Mouse (Mus musculus) heart, embryonic 15.5 days (tissue): ENCODE measurements around the gene Urb1. TPM values are rescaled to one million over a fixed set of nuclear protein-coding genes. Genes with fewer than 3 reads are reported as not detected.

Source experiments
- ATAC-seq: fragments of 200-750 bp; cut with Nextera tagmentation; replicated peaks from 2 replicates; pipeline ENCODE4 v1.8.0; 2017; ENCODE audit warnings: low read depth, moderate TSS enrichment; ENCODE audit not compliant: insufficient number of reproducible peaks, insufficient read depth, low FRiP score
- H3K27ac ChIP-seq: fragments of 300-500 bp; sonication (generic); 2 replicates; pipeline ENCODE4 v1.5.1; 2015; ENCODE audit warnings: mild to moderate bottlenecking, inconsistent platforms
- H3K27me3 ChIP-seq: fragments of 300-500 bp; sonication (generic); 2 replicates; pipeline ENCODE4 v1.6.1; 2015; ENCODE audit warnings: inconsistent platforms
- H3K36me3 ChIP-seq: fragments of 300-500 bp; sonication (generic); 2 replicates; pipeline ENCODE4 v1.6.1; 2015; ENCODE audit warnings: mild to moderate bottlenecking, inconsistent platforms
- H3K4me1 ChIP-seq: fragments of 300-500 bp; sonication (generic); replicated peaks from 2 replicates; pipeline ENCODE4 v1.6.1; 2015; ENCODE audit warnings: inconsistent platforms
- H3K4me2 ChIP-seq: fragments of 300-500 bp; sonication (generic); 2 replicates; pipeline ENCODE4 v1.6.1; 2015; ENCODE audit warnings: inconsistent platforms, mild to moderate bottlenecking, moderate library complexity
- H3K4me3 ChIP-seq: fragments of 300-500 bp; sonication (generic); 2 replicates; pipeline ENCODE4 v1.5.1; 2015; ENCODE audit warnings: mild to moderate bottlenecking, inconsistent platforms
- H3K9ac ChIP-seq: fragments of 300-500 bp; sonication (generic); 2 replicates; pipeline ENCODE4 v1.6.1; 2015; ENCODE audit warnings: mild to moderate bottlenecking, inconsistent platforms
- H3K9me3 ChIP-seq: fragments of 300-500 bp; sonication (generic); replicated peaks from 2 replicates; pipeline ENCODE4 v1.6.1; 2016; ENCODE audit warnings: inconsistent platforms
- WGBS: fragments of 180-500 bp; shearing (Covaris S2); methylation state at CpG from one replicate; pipeline ENCODE4 v1.1.7; 2015; ENCODE audit warnings: mixed read lengths; 5-methylcytosine and 5-hydroxymethylcytosine counted together
- polyA plus RNA-seq: library from polyadenylated mRNA; unstranded; fragments of >200 nt; fragmentation: Nextera tagmentation; extraction: Ambion mirVana; gene quantifications from 2 replicates; pipeline ENCODE4 v1.2.1, GENCODE M21; 2015

Urb1 gene
- polyA plus RNA-seq, 1 experiment from 2014 or later = 6.2 TPM

GRCm38 (mm10) chr16:90794708-90795107 is 15.5 kb downstream of the Urb1 start:
- Histone ChIP-seq H3K9me3 (no peaks in the 10 kb centered on the region), H3K4me2 (no peak overlapping the region), H3K4me3 (no peak overlapping the region), H3K9ac (no peak overlapping the region), H3K27me3 (no peaks in the 10 kb centered on the region), H3K4me1 (peaks cover 15% of the 10 kb centered on the region), H3K36me3 (peaks cover 39% of the 10 kb centered on the region), H3K27ac (no peak overlapping the region)
- no peak for ATAC-seq

DNA sequence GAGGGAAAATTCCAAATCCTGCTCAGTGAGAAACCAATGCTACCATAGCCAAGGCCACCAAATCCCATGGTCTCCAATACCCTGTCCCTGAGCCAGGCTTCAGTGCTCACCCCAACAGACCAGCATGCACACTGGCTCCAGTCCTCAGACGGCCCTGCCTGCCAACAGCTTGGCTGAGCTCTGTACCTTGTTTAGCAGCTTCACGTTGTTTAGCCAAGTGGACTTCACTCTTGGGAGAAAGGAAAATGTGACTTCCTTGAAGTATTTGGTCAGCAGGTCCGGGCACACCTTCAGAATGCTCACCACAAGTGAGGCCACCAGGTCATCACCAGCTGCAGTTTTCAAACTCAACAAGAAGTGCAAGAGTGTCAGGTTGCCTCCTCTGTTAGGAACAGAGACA is 17.7 kb downstream of the Urb1 start:
- H3K4me1 ChIP-seq = no peaks in the 10 kb centered on the region
- no peak for ATAC-seq
- peaks cover 57% of the 10 kb centered on the region for H3K36me3 ChIP-seq
- 67% methylated on average over 3 of the region's 3 CpGs for WGBS
- no peaks in the 10 kb centered on the region for H3K27me3 ChIP-seq
- H3K27ac ChIP-seq = no peak overlapping the region
- H3K9me3 ChIP-seq = no peaks in the 10 kb centered on the region
- no peak overlapping the region for H3K4me2 ChIP-seq
- H3K9ac ChIP-seq = no peak overlapping the region
- H3K4me3 ChIP-seq = no peak overlapping the region

GRCm38 (mm10) chr16:90792066-90792465 is 18.1 kb downstream of the Urb1 start:
- H3K27me3 ChIP-seq = no peaks in the 10 kb centered on the region
- no peaks in the 10 kb centered on the region for H3K4me1 ChIP-seq
- no peak overlapping the region for H3K4me3 ChIP-seq
- no peaks in the 10 kb centered on the region for H3K9me3 ChIP-seq
- no peak overlapping the region for H3K4me2 ChIP-seq
- H3K36me3 ChIP-seq = peaks cover 60% of the 10 kb centered on the region
- H3K9ac ChIP-seq = no peak overlapping the region
- H3K27ac ChIP-seq = no peak overlapping the region
- WGBS = 64% methylated on average over 5 of the region's 5 CpGs
- no peak for ATAC-seq

GRCm38 (mm10) chr16:90790946-90791345 is 19.3 kb downstream of the Urb1 start:
- ATAC-seq = no peak
- Histone ChIP-seq H3K4me2 (no peak overlapping the region), H3K4me3 (no peak overlapping the region), H3K27me3 (no peaks in the 10 kb centered on the region), H3K27ac (no peak overlapping the region), H3K4me1 (peaks cover 2% of the 10 kb centered on the region), H3K36me3 (peaks cover 59% of the 10 kb centered on the region), H3K9ac (no peak overlapping the region), H3K9me3 (no peaks in the 10 kb centered on the region)
- 82% methylated on average over 6 of the region's 6 CpGs for WGBS

GRCm38 (mm10) chr16:90788580-90788979 is 21.6 kb downstream of the Urb1 start:
- Histone ChIP-seq H3K27ac (no peak overlapping the region), H3K4me2 (no peak overlapping the region), H3K36me3 (peaks cover 54% of the 10 kb centered on the region), H3K9me3 (no peaks in the 10 kb centered on the region), H3K4me1 (peaks cover 11% of the 10 kb centered on the region), H3K9ac (no peak overlapping the region), H3K4me3 (no peak overlapping the region), H3K27me3 (no peaks in the 10 kb centered on the region)
- 90% methylated on average over 6 of the region's 6 CpGs for WGBS
- no peak for ATAC-seq

DNA sequence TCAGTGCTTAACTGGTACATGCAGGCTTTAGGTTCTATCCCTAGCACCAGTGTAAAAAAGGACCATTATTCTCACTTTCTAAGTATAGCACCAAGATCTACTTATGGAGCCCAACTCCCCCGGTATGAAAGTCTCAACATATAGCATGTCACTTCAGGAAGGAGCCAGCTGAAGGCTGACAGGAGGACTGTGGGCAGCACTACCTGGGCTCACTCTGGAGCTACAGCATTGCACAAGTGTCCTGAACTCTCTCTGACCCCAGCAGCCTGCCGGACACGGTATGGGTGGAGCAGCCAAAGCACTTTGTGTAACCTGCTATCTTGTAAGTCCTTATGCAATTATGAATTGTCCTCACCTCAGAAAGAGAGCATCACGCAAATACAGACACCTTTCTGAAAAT is 25.0 kb downstream of the Urb1 start:
- Histone ChIP-seq H3K4me3 (no peak overlapping the region), H3K27ac (no peak overlapping the region), H3K4me1 (peaks cover 21% of the 10 kb centered on the region), H3K9me3 (no peaks in the 10 kb centered on the region), H3K9ac (no peak overlapping the region), H3K36me3 (peaks cover 55% of the 10 kb centered on the region), H3K27me3 (no peaks in the 10 kb centered on the region), H3K4me2 (no peak overlapping the region)
- 54% methylated on average over 4 of the region's 4 CpGs for WGBS
- no peak for ATAC-seq

DNA sequence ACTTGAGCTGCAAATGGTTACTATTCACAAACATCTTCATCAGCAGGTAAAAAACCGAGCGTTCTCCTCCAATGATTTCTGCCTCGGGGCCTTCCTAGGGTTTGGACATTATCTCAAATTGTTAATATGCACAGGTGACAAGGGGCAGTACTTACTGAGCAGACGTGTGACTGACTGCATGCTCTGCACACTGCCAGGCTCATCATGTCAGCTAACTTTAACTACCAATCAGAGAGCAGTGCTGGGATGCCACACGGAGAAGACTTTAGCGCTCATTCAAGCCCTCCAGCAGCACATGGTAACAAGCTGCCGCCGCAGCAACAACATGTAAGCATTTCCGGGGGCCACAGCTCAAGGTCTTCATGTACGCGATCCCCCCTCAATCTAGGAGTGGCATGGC is 26.9 kb downstream of the Urb1 start:
- H3K9ac ChIP-seq = no peak overlapping the region
- no peaks in the 10 kb centered on the region for H3K27me3 ChIP-seq
- 60% methylated on average over 11 of the region's 11 CpGs for WGBS
- H3K9me3 ChIP-seq = no peaks in the 10 kb centered on the region
- H3K4me1 ChIP-seq = peaks cover 21% of the 10 kb centered on the region
- peaks cover 59% of the 10 kb centered on the region for H3K36me3 ChIP-seq
- ATAC-seq = peak; percentile 83
- peak overlapping the region; percentile 63 for H3K27ac ChIP-seq
- peak overlapping the region; percentile 31; the same call in 1 of the 2 replicates for H3K4me2 ChIP-seq
- H3K4me3 ChIP-seq = no peak overlapping the region

DNA sequence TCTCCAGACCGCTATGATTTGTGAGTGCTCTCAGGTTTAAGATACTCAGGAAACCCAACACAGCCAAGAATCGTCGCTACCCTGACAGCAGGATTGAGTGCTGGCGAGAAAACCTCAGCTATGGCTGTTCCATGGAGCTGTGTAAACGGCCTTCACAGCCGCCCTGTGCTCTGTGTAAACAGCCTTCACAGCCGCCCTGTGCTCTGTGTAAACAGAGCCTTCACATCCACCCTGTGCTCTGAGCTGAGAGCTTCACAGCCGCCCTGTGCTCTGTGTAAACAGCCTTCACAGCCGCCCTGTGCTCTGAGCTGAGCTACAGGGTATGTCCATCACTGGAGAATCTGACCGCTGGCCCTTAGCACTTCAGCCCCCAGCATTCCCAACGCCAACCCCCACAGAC is 30.4 kb downstream of the Urb1 start:
- no peak overlapping the region for H3K27ac ChIP-seq
- H3K36me3 ChIP-seq = peaks cover 46% of the 10 kb centered on the region
- 66% methylated on average over 11 of the region's 11 CpGs for WGBS
- ATAC-seq = no peak
- no peak overlapping the region for H3K9ac ChIP-seq
- no peaks in the 10 kb centered on the region for H3K27me3 ChIP-seq
- no peak overlapping the region for H3K4me2 ChIP-seq
- peaks cover 11% of the 10 kb centered on the region for H3K4me1 ChIP-seq
- H3K9me3 ChIP-seq = no peaks in the 10 kb centered on the region
- H3K4me3 ChIP-seq = no peak overlapping the region

DNA sequence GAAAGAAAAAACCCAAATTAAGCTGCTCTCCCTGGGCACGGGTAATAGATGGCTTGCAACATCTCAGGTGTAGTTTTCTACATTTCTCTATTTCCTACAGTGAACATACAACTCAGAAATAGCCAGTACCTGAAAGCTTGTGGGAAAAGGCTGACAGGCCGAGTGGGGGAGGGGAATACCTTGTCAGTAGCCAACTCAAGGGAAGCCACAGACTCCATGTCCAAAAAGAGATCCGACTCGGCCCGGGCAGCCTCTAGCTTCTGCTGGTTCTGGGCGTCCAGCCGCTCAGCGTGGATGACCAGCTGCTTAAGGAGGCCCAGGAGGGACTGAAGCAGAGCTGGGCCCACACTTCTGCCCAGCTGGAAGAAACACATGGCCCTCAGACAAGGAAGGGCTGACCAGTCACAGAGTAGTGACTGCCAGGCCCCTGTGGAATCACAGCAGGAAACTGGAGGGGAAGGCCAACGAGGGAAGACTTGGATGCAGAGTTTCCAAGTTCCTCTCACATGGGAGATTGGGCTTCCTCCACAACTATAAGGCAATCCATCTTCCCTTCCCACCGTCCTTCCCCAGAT is 34.2 kb downstream of the Urb1 start:
- H3K27me3 ChIP-seq = no peaks in the 10 kb centered on the region
- ATAC-seq = no peak
- H3K9me3 ChIP-seq = no peaks in the 10 kb centered on the region
- H3K27ac ChIP-seq = no peak overlapping the region
- H3K4me1 ChIP-seq = no peaks in the 10 kb centered on the region
- no peak overlapping the region for H3K9ac ChIP-seq
- no peak overlapping the region for H3K4me2 ChIP-seq
- WGBS = 75% methylated on average over 10 of the region's 10 CpGs
- H3K36me3 ChIP-seq = peaks cover 77% of the 10 kb centered on the region
- no peak overlapping the region for H3K4me3 ChIP-seq

DNA sequence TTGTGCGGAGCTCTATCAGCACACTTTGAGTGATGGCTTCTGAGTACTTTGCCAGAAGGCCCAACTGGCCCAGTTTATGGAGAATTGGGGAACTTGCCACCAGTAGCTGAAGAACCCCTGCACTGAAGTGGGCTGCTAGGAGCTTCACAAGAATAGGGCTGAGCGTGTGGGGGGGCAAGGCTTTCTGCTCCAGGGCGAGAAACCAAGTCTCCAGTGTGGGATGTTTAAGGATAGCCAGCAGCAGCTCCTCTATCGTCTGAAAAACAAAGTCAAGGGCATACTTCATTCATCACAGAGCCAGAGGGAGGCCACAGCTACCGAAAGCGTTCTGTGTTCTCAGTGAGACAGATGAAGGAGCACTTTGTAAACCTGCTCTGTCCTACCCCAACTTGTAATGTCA is 35.6 kb downstream of the Urb1 start:
- Histone ChIP-seq H3K36me3 (peaks cover 74% of the 10 kb centered on the region), H3K9me3 (no peaks in the 10 kb centered on the region), H3K27ac (no peak overlapping the region), H3K4me3 (no peak overlapping the region), H3K4me2 (no peak overlapping the region), H3K27me3 (no peaks in the 10 kb centered on the region), H3K9ac (no peak overlapping the region), H3K4me1 (no peaks in the 10 kb centered on the region)
- ATAC-seq = no peak
- 79% methylated on average over 6 of the region's 6 CpGs for WGBS

GRCm38 (mm10) chr16:90774216-90774615 is 36.0 kb downstream of the Urb1 start:
- no peaks in the 10 kb centered on the region for H3K4me1 ChIP-seq
- WGBS = 93% methylated on average over 12 of the region's 12 CpGs
- H3K4me3 ChIP-seq = no peak overlapping the region
- no peak overlapping the region for H3K4me2 ChIP-seq
- H3K27me3 ChIP-seq = no peaks in the 10 kb centered on the region
- H3K27ac ChIP-seq = no peak overlapping the region
- no peaks in the 10 kb centered on the region for H3K9me3 ChIP-seq
- H3K36me3 ChIP-seq = peaks cover 74% of the 10 kb centered on the region
- no peak for ATAC-seq
- no peak overlapping the region for H3K9ac ChIP-seq

DNA sequence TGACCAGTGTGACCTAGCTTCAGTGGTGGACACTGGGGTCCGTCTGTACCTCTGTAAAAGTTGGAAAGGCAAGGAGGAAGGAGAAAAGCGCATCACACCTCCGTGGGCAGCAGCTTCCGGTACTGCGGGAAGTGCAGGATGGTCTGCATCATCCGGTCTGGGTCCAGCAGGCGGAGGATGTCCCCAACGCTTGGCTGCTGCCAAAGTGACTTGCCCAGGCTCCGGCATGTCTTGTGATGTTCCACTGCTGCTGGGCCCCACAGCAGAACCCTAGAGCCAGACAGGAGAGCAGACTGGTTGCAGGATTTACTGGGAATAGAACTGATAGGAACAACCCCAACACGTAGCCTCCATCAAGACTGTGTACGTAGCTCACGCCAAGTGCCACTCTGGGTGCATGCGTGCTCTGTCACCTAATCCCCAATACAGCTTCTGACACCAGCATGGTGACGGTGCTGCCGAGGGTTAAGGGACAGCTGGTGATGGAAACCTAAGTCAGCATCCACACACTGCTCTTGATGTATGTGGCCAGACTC is 43.2 kb downstream of the Urb1 start:
- H3K36me3 ChIP-seq = peaks cover 67% of the 10 kb centered on the region
- no peak overlapping the region for H3K4me2 ChIP-seq
- no peak overlapping the region for H3K9ac ChIP-seq
- no peaks in the 10 kb centered on the region for H3K4me1 ChIP-seq
- H3K4me3 ChIP-seq = no peak overlapping the region
- no peaks in the 10 kb centered on the region for H3K27me3 ChIP-seq
- H3K9me3 ChIP-seq = no peaks in the 10 kb centered on the region
- ATAC-seq = no peak
- WGBS = 86% methylated on average over 15 of the region's 15 CpGs
- H3K27ac ChIP-seq = no peak overlapping the region
